Mouse (Mus musculus): ENCODE results near the gene Alas2. TPM values are rescaled to one million over a fixed set of nuclear protein-coding genes. Genes with fewer than 3 reads are reported as not detected.
A peak's percentile ranks its signal among the peaks of the same experiment; 100 is the strongest.

Alas2 gene
- polyA plus RNA-seq, 1 experiment from 2014 or later = 145 TPM

GRCm38 (mm10) chrX:150585116-150585515 lies 37.9 kb downstream of the Alas2 start:
- Histone ChIP-seq H3K27ac (ENCODE audit: low read length) (no peak overlapping the region), H3K4me2 (replicated peaks; ENCODE audit: low read depth, low read length) (no peak overlapping the region), H3K9me3 (ENCODE audit: low read length) (no peaks in the 10 kb centered on the region), H3K9ac (replicated peaks; ENCODE audit: low read depth) (no peak overlapping the region), H3K36me3 (ENCODE audit: insufficient read depth, low read length) (no peaks in the 10 kb centered on the region), H3K4me1 (ENCODE audit: insufficient read depth, low read depth, low read length) (no peaks in the 10 kb centered on the region), H3K27me3 (replicated peaks; ENCODE audit: insufficient read depth, low read length) (no peaks in the 10 kb centered on the region), H3K4me3 (ENCODE audit: low read depth, low read length) (no peak overlapping the region)
- ATAC-seq = no peak
- WGBS = 90% methylated on average over 8 of the region's 8 CpGs
- TF ChIP-seq CTCF (IDR thresholded peaks at IDR 0.05) (no peak), EP300 (IDR thresholded peaks at IDR 0.05) (no peak)
- no peak for DNase-seq (ENCODE audit: low spot score)

- H3K27ac ChIP-seq (ENCODE audit: low read length) = peak within 1 kb of the TSS; percentile 86
- no peaks in the 10 kb centered on the region for H3K27me3 ChIP-seq (replicated peaks; ENCODE audit: insufficient read depth, low read length)
- WGBS = 21% methylated on average over 31 of the region's 35 CpGs
- DNase-seq (ENCODE audit: low spot score) (peak; percentile 92), ATAC-seq (peak; percentile 97)
- H3K4me1 ChIP-seq (ENCODE audit: insufficient read depth, low read depth, low read length) = no peaks in the 10 kb centered on the region
- TF ChIP-seq CTCF (IDR thresholded peaks at IDR 0.05) (peak; percentile 66), EP300 (IDR thresholded peaks at IDR 0.05) (0 out of 2 replicates have a peak, but pooled peaks have one; percentile 11)
- no peaks in the 10 kb centered on the region for H3K9me3 ChIP-seq (ENCODE audit: low read length)
- H3K9ac ChIP-seq (replicated peaks; ENCODE audit: low read depth) = peak within 1 kb of the TSS; percentile 57
- peak within 1 kb of the TSS; percentile 57 for H3K4me2 ChIP-seq (replicated peaks; ENCODE audit: low read depth, low read length)
- H3K4me3 ChIP-seq (ENCODE audit: low read depth, low read length) = peak within 1 kb of the TSS; percentile 47
- H3K36me3 ChIP-seq (ENCODE audit: insufficient read depth, low read length) = no peaks in the 10 kb centered on the region
Observed at GRCm38 (mm10) chrX:150588023-150588764, 41.0 kb downstream of the Alas2 start, which contains the start of gene Pfkfb1. TSS of gene Pfkfb1 (plus strand) at chrX:150588229.

GRCm38 (mm10) chrX:150589696-150590095 lies 42.5 kb downstream of the Alas2 start, which contains the start of gene Apex2:
TSS of gene Apex2 (minus strand) at chrX:150589868.
- no peaks in the 10 kb centered on the region for H3K4me1 ChIP-seq (ENCODE audit: insufficient read depth, low read depth, low read length)
- H3K4me3 ChIP-seq (ENCODE audit: low read depth, low read length) = no peak within 1 kb of the TSS
- H3K27me3 ChIP-seq (replicated peaks; ENCODE audit: insufficient read depth, low read length) = no peaks in the 10 kb centered on the region
- H3K9me3 ChIP-seq (ENCODE audit: low read length) = no peaks in the 10 kb centered on the region
- WGBS = 59% methylated on average over 5 of the region's 5 CpGs
- DNase-seq (ENCODE audit: low spot score) (no peak), ATAC-seq (no peak)
- no peak within 1 kb of the TSS for H3K4me2 ChIP-seq (replicated peaks; ENCODE audit: low read depth, low read length)
- TF ChIP-seq CTCF (IDR thresholded peaks at IDR 0.05) (no peak), EP300 (IDR thresholded peaks at IDR 0.05) (no peak)
- H3K27ac ChIP-seq (ENCODE audit: low read length) = no peak within 1 kb of the TSS
- no peak within 1 kb of the TSS for H3K9ac ChIP-seq (replicated peaks; ENCODE audit: low read depth)
- H3K36me3 ChIP-seq (ENCODE audit: insufficient read depth, low read length) = no peaks in the 10 kb centered on the region

GRCm38 (mm10) chrX:150593266-150594035 lies 46.3 kb downstream of the Alas2 start:
- no peak for ATAC-seq
- TF ChIP-seq EP300 (IDR thresholded peaks at IDR 0.05) (no peak), CTCF (IDR thresholded peaks at IDR 0.05) (no peak)
- H3K27ac ChIP-seq (ENCODE audit: low read length) = no peak overlapping the region
- 79% methylated on average over 12 of the region's 12 CpGs for WGBS
- H3K27me3 ChIP-seq (replicated peaks; ENCODE audit: insufficient read depth, low read length) = no peaks in the 10 kb centered on the region
- no peak overlapping the region for H3K9ac ChIP-seq (replicated peaks; ENCODE audit: low read depth)
- H3K4me2 ChIP-seq (replicated peaks; ENCODE audit: low read depth, low read length) = no peak overlapping the region
- H3K4me3 ChIP-seq (ENCODE audit: low read depth, low read length) = no peak overlapping the region
- H3K4me1 ChIP-seq (ENCODE audit: insufficient read depth, low read depth, low read length) = no peaks in the 10 kb centered on the region
- H3K36me3 ChIP-seq (ENCODE audit: insufficient read depth, low read length) = no peaks in the 10 kb centered on the region
- H3K9me3 ChIP-seq (ENCODE audit: low read length) = no peaks in the 10 kb centered on the region
- no peak for DNase-seq (ENCODE audit: low spot score)

- H3K27me3 ChIP-seq (replicated peaks; ENCODE audit: insufficient read depth, low read length) = no peaks in the 10 kb centered on the region
- no peak overlapping the region for H3K4me2 ChIP-seq (replicated peaks; ENCODE audit: low read depth, low read length)
- 86% methylated on average over 3 of the region's 3 CpGs for WGBS
- no peaks in the 10 kb centered on the region for H3K4me1 ChIP-seq (ENCODE audit: insufficient read depth, low read depth, low read length)
- H3K36me3 ChIP-seq (ENCODE audit: insufficient read depth, low read length) = no peaks in the 10 kb centered on the region
- no peak overlapping the region for H3K27ac ChIP-seq (ENCODE audit: low read length)
- DNase-seq (ENCODE audit: low spot score) (no peak), ATAC-seq (no peak)
- H3K9me3 ChIP-seq (ENCODE audit: low read length) = no peaks in the 10 kb centered on the region
- TF ChIP-seq EP300 (IDR thresholded peaks at IDR 0.05) (no peak), CTCF (IDR thresholded peaks at IDR 0.05) (no peak)
- no peak overlapping the region for H3K4me3 ChIP-seq (ENCODE audit: low read depth, low read length)
- no peak overlapping the region for H3K9ac ChIP-seq (replicated peaks; ENCODE audit: low read depth)
Observed at GRCm38 (mm10) chrX:150594176-150594575, 47.0 kb downstream of the Alas2 start.

- no peaks in the 10 kb centered on the region for H3K36me3 ChIP-seq (ENCODE audit: insufficient read depth, low read length)
- no peaks in the 10 kb centered on the region for H3K9me3 ChIP-seq (ENCODE audit: low read length)
- DNase-seq (ENCODE audit: low spot score) (no peak), ATAC-seq (no peak)
- TF ChIP-seq EP300 (IDR thresholded peaks at IDR 0.05) (no peak), CTCF (IDR thresholded peaks at IDR 0.05) (no peak)
- 73% methylated on average over 9 of the region's 9 CpGs for WGBS
- H3K9ac ChIP-seq (replicated peaks; ENCODE audit: low read depth) = no peak overlapping the region
- no peak overlapping the region for H3K4me3 ChIP-seq (ENCODE audit: low read depth, low read length)
- H3K27ac ChIP-seq (ENCODE audit: low read length) = no peak overlapping the region
- no peaks in the 10 kb centered on the region for H3K27me3 ChIP-seq (replicated peaks; ENCODE audit: insufficient read depth, low read length)
- no peak overlapping the region for H3K4me2 ChIP-seq (replicated peaks; ENCODE audit: low read depth, low read length)
- no peaks in the 10 kb centered on the region for H3K4me1 ChIP-seq (ENCODE audit: insufficient read depth, low read depth, low read length)
Observed at GRCm38 (mm10) chrX:150595016-150595760, 48.0 kb downstream of the Alas2 start.

Measured in lung, postnatal 0 days (tissue).